Mouse (Mus musculus): Measurements from ENCODE around the gene 1700007K13Rik. TPM values are rescaled to one million over a fixed set of nuclear protein-coding genes. Genes with fewer than 3 reads are reported as not detected.
A peak's percentile ranks its signal among the peaks of the same experiment; 100 is the strongest.
"Not testable (repeated sequence)": the region's sequence is repeated elsewhere in the genome, so short reads cannot be mapped to it uniquely, and the experiment has no call there.

The 1700007K13Rik gene
- polyA plus RNA-seq, 1 experiment from 2014 or later, result 7.5 TPM

DNA sequence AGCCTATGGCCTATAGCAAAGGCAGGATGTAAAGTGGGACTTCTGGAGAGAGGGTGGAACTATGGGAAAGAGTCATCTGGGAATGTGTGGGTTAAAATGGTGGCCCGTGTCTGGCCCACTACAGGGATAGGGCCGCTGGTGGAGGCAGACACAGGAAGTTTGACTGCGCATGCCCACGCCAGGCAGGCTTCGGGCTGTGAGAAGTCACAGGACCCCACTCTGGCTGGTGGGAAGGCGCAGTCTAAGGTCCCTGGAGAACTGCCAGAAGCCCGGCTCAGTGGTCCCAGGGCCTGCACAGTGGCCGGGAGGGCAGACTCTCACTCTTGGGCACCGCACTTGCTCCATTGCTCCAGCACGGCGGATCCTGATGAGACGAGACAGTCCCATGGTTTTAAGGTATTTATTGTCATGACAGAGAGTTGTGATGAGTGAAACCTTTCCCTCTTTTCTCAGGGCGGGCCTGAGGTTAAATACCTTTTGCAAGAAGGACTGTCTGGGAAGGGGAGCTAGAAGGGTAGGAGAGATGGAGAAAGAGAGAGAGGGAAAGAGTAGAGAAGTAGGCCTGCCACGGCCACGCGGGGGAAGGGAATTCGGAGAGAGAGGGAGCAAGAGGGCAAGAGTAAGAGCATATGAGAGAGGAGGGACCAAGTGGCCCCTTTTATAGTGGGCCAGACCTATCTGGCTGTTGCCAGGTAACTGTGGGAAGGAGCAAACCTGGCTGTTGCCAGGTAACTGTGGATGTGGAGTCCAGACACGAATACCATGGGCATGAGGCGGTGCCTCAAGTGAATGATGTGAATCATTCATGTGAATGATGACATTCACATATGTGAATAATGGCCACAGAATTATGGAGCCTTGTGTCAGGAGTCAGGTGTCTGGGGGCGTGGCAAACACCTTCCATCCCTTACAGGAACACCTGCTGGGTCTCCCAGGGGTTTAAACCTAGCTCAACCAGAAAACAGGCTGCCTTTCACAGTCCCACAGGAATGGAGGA lies 13.4 kb upstream of the 1700007K13Rik start:
- Histone ChIP-seq H3K4me1 (ENCODE audit: control insufficient read depth, insufficient read depth, low read length) (no peaks in the 10 kb centered on the region), H3K4me2 (ENCODE audit: low read depth, low read length) (no peak overlapping the region), H3K9me3 (ENCODE audit: control insufficient read depth, low read length) (no peaks in the 10 kb centered on the region), H3K27me3 (ENCODE audit: control insufficient read depth, insufficient read depth, low read length) (no peaks in the 10 kb centered on the region), H3K9ac (replicated peaks; ENCODE audit: low read depth, low read length) (no peak overlapping the region), H3K4me3 (ENCODE audit: low read depth, low read length) (no peak overlapping the region), H3K27ac (ENCODE audit: low read depth, low read length) (no peak overlapping the region), H3K36me3 (ENCODE audit: control insufficient read depth, insufficient read depth, low read length) (no peaks in the 10 kb centered on the region)
- ATAC-seq (ENCODE audit: low read depth), result no peak
- WGBS, result 80% methylated on average over 20 of the region's 20 CpGs

DNA sequence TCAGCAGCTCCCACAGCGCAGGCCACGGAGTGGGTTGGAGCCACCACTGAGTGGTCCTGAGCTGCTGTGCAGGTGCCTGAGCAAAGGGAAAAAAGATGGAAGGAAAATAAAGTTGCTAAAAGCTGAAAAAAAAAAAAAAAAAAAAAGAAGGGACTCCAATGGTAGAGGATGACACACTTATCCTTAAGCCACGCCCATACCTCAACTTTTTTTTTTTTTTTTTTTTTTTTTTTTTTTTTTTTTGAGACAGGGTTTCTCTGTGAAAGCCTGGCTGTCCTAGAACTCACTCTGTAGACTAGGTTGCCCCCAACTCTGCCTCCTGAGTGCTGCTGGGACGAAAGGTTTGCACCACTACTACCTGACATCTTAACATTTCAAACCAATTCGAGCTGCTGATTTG lies 11.9 kb upstream of the 1700007K13Rik start:
- whole genome bisulfite sequencing, result 95% methylated on average over 5 of the region's 5 CpGs
- not testable (repeated sequence) for H3K4me2 ChIP-seq (ENCODE audit: low read depth, low read length); H3K9me3 ChIP-seq (ENCODE audit: control insufficient read depth, low read length); H3K9ac ChIP-seq (replicated peaks; ENCODE audit: low read depth, low read length); H3K4me1 ChIP-seq (ENCODE audit: control insufficient read depth, insufficient read depth, low read length); H3K27ac ChIP-seq (ENCODE audit: low read depth, low read length); ATAC-seq (ENCODE audit: low read depth); H3K36me3 ChIP-seq (ENCODE audit: control insufficient read depth, insufficient read depth, low read length); H3K4me3 ChIP-seq (ENCODE audit: low read depth, low read length); H3K27me3 ChIP-seq (ENCODE audit: control insufficient read depth, insufficient read depth, low read length)

DNA sequence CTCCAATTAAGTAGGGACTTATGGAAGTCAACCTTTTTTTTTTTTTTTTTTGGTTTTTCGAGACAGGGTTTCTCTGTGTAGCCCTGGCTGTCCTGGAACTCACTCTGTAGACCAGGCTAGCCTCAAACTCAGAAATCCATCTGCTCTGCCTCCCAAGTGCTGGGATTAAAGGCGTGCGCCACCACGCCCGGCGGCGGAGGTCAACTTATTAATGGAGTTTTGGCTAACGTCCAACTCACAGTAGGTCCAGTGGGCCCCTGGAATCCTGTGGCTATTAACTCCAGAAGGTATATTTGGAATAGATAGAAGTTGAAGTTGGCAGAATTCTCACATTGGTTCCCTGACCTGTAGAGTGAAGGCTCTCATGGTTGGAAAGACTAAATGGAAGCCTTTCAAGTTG lies 5.9 kb upstream of the 1700007K13Rik start:
- not testable (repeated sequence) for ATAC-seq (ENCODE audit: low read depth); H3K4me2 ChIP-seq (ENCODE audit: low read depth, low read length); H3K4me1 ChIP-seq (ENCODE audit: control insufficient read depth, insufficient read depth, low read length); H3K9me3 ChIP-seq (ENCODE audit: control insufficient read depth, low read length); H3K27me3 ChIP-seq (ENCODE audit: control insufficient read depth, insufficient read depth, low read length); H3K36me3 ChIP-seq (ENCODE audit: control insufficient read depth, insufficient read depth, low read length); H3K27ac ChIP-seq (ENCODE audit: low read depth, low read length); H3K9ac ChIP-seq (replicated peaks; ENCODE audit: low read depth, low read length); H3K4me3 ChIP-seq (ENCODE audit: low read depth, low read length)
- 96% methylated on average over 8 of the region's 8 CpGs for WGBS

DNA sequence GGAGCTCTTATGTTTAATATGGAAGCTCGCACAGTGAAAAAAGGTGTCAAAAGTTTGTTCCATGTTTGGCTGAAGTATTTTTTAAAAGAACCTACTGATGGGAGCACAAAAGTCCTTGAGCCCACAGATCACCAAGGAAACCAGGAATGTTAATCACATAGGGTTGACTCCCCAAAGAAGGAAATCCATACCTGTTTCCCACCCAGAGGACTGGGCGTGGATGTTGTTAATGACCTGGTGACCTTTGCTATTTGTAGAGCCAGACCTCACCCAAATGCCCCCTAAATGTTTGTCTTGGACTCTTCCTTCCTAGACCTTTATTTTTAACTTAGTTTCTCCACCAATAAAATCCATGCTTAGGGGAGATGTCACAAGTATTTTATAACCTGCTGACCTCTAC lies 4.5 kb upstream of the 1700007K13Rik start:
- no peak overlapping the region for H3K4me3 ChIP-seq (ENCODE audit: low read depth, low read length)
- H3K4me1 ChIP-seq (ENCODE audit: control insufficient read depth, insufficient read depth, low read length), result peaks cover 8% of the 10 kb centered on the region; the same call in 1 of the 2 replicates
- 96% methylated on average over 2 of the region's 2 CpGs for WGBS
- no peak overlapping the region for H3K9ac ChIP-seq (replicated peaks; ENCODE audit: low read depth, low read length)
- H3K4me2 ChIP-seq (ENCODE audit: low read depth, low read length), result no peak overlapping the region
- ATAC-seq (ENCODE audit: low read depth), result no peak
- peaks cover 8% of the 10 kb centered on the region; the same call in 1 of the 2 replicates for H3K36me3 ChIP-seq (ENCODE audit: control insufficient read depth, insufficient read depth, low read length)
- H3K27ac ChIP-seq (ENCODE audit: low read depth, low read length), result no peak overlapping the region
- H3K9me3 ChIP-seq (ENCODE audit: control insufficient read depth, low read length), result no peaks in the 10 kb centered on the region
- no peaks in the 10 kb centered on the region for H3K27me3 ChIP-seq (ENCODE audit: control insufficient read depth, insufficient read depth, low read length)

DNA sequence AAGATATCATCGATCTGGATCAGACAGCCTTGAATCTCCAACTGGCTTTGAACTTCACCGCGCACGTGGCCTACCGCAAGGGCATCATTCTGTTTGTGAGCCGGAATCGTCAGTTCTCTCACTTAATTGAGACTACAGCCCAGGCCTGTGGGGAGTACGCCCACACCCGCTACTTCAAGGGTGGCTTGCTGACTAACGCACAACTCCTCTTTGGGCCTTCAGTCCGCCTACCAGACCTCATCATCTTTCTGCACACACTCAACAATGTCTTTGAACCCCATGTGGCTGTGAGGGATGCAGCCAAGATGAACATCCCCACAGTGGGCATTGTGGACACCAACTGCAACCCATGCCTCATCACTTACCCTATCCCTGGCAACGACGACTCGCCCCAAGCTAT lies 3.3 kb upstream of the 1700007K13Rik start:
- Histone ChIP-seq H3K36me3 (ENCODE audit: control insufficient read depth, insufficient read depth, low read length) (peaks cover 8% of the 10 kb centered on the region; the same call in 1 of the 2 replicates), H3K4me1 (ENCODE audit: control insufficient read depth, insufficient read depth, low read length) (peaks cover 8% of the 10 kb centered on the region; the same call in 1 of the 2 replicates), H3K27ac (ENCODE audit: low read depth, low read length) (no peak overlapping the region), H3K4me2 (ENCODE audit: low read depth, low read length) (no peak overlapping the region), H3K27me3 (ENCODE audit: control insufficient read depth, insufficient read depth, low read length) (no peaks in the 10 kb centered on the region), H3K9ac (replicated peaks; ENCODE audit: low read depth, low read length) (no peak overlapping the region), H3K4me3 (ENCODE audit: low read depth, low read length) (no peak overlapping the region), H3K9me3 (ENCODE audit: control insufficient read depth, low read length) (no peaks in the 10 kb centered on the region)
- no peak for ATAC-seq (ENCODE audit: low read depth)
- WGBS, result 99% methylated on average over 14 of the region's 14 CpGs

DNA sequence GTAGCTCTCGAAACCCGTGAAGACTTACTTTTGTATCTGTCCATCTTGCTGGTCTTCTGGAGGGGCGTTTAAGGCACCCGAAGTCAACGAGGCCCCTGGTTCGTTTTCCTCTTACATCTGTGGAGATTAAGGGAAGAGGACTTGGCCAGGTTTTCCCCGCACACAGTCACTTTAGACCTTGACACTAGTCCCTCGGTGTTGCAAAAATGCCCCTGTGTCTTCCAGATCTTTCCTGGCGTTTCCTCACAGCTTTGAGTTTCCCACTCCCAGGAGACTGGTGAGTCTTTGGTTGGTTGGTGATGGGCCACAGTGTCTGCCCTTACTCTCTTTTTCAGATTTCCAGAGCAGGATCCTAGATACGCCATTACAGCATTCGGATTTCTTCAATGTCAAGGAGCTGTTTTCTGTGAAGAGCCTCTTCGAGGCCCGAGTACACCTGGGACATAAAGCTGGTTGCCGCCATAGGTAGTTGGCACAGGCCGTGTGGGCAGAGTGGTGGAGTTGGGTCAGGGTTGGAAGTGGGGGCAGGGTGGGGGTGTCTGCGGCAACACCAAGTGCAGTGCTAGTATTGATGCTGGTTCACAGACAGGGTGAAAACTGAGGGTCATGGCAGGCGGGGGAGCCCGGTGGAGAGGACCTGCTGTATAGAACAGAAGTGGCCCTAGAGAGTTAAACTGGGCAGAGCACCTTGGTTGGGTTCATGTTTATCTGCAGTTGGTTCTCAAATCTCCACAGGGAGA lies 2.5 kb upstream of the 1700007K13Rik start:
- Histone ChIP-seq H3K9ac (replicated peaks; ENCODE audit: low read depth, low read length) (peak overlapping the region; percentile 93), H3K4me2 (ENCODE audit: low read depth, low read length) (peak overlapping the region; percentile 77), H3K27ac (ENCODE audit: low read depth, low read length) (no peak overlapping the region), H3K9me3 (ENCODE audit: control insufficient read depth, low read length) (no peaks in the 10 kb centered on the region), H3K27me3 (ENCODE audit: control insufficient read depth, insufficient read depth, low read length) (no peaks in the 10 kb centered on the region), H3K4me1 (ENCODE audit: control insufficient read depth, insufficient read depth, low read length) (peaks cover 8% of the 10 kb centered on the region; the same call in 1 of the 2 replicates), H3K4me3 (ENCODE audit: low read depth, low read length) (peak overlapping the region; percentile 97), H3K36me3 (ENCODE audit: control insufficient read depth, insufficient read depth, low read length) (peaks cover 8% of the 10 kb centered on the region; the same call in 1 of the 2 replicates)
- no peak for ATAC-seq (ENCODE audit: low read depth)
- WGBS, result 58% methylated on average over 18 of the region's 18 CpGs

DNA sequence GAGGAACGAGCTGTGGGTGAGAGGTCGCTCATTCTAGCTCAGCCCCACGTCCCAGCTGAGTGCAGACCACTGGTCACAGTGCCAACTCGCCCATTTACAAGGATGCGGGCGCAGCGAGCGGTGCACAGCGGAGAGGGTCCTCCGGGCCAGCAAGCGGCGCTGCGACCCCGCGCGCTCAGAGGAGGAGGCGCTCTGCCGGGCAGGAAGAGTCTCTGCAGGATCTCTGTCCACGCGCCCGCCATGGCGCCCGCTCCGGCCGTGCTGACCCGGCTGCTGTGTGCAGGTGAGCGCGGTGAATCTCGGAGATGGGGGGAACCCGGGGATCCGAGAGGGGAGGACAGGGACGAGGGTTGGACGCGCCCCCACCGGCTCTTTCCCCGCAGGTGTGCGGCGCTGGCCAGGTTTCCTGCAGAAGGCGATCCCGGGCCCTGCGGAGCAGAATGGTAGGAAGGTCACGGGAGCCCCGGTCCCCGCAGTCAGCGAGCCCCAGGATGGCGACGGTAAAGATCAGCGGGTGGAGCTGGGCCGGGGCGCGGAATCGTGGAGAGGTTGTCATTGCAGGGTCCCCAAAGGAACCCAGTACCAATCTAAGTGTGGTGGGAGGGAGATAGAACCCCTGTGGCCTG lies 1.8 kb upstream of the 1700007K13Rik start, which contains the start of gene Mrps2:
Mrps2 (plus strand) TSS at position 207 of the 626 bp plus-strand sequence.
- Histone ChIP-seq H3K4me3 (ENCODE audit: low read depth, low read length) (peak within 1 kb of the TSS; percentile 97), H3K36me3 (ENCODE audit: control insufficient read depth, insufficient read depth, low read length) (peaks cover 8% of the 10 kb centered on the region; the same call in 1 of the 2 replicates), H3K27ac (ENCODE audit: low read depth, low read length) (0 out of 2 replicates have a peak within 1 kb of the TSS, but pooled peaks have one; percentile 34), H3K27me3 (ENCODE audit: control insufficient read depth, insufficient read depth, low read length) (no peaks in the 10 kb centered on the region), H3K4me1 (ENCODE audit: control insufficient read depth, insufficient read depth, low read length) (peaks cover 8% of the 10 kb centered on the region; the same call in 1 of the 2 replicates), H3K9ac (replicated peaks; ENCODE audit: low read depth, low read length) (peak within 1 kb of the TSS; percentile 93), H3K9me3 (ENCODE audit: control insufficient read depth, low read length) (no peaks in the 10 kb centered on the region), H3K4me2 (ENCODE audit: low read depth, low read length) (peak within 1 kb of the TSS; percentile 77)
- peak; percentile 93 for ATAC-seq (ENCODE audit: low read depth)
- WGBS, result under 1% methylated on average over 50 of the region's 52 CpGs

DNA sequence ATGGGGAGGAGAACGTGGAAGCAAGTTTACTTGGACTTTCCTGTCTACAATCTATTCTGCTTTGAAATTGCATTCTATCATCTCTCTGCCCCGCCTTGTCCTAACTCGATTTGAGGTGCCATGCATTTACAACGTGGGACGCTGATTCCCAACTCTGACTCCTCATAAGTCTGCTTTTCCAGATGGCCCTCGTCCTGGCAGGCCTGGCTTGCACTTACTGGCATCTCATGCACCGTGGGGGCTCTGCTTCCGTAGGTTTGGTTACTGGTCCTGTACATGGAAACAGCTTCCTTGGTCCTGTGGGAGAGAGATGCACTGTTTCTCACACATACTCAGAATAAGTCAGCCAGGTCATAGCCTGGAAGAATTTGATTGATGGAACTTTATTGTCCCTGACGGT lies 1.2 kb downstream of the 1700007K13Rik start:
- H3K4me1 ChIP-seq (ENCODE audit: control insufficient read depth, insufficient read depth, low read length), result peaks cover 8% of the 10 kb centered on the region; the same call in 1 of the 2 replicates
- H3K27me3 ChIP-seq (ENCODE audit: control insufficient read depth, insufficient read depth, low read length), result no peaks in the 10 kb centered on the region
- no peak overlapping the region for H3K4me3 ChIP-seq (ENCODE audit: low read depth, low read length)
- WGBS, result 82% methylated on average over 9 of the region's 9 CpGs
- no peak for ATAC-seq (ENCODE audit: low read depth)
- no peak overlapping the region for H3K4me2 ChIP-seq (ENCODE audit: low read depth, low read length)
- H3K36me3 ChIP-seq (ENCODE audit: control insufficient read depth, insufficient read depth, low read length), result peaks cover 3% of the 10 kb centered on the region; the same call in 1 of the 2 replicates
- no peaks in the 10 kb centered on the region for H3K9me3 ChIP-seq (ENCODE audit: control insufficient read depth, low read length)
- H3K27ac ChIP-seq (ENCODE audit: low read depth, low read length), result no peak overlapping the region
- no peak overlapping the region for H3K9ac ChIP-seq (replicated peaks; ENCODE audit: low read depth, low read length)

Data from neural tube, embryonic 14.5 days (tissue).